Mouse (Mus musculus): ENCODE data around the gene Fkbp14. TPM values are rescaled to one million over a fixed set of nuclear protein-coding genes. Genes with fewer than 3 reads are reported as not detected.

Fkbp14 gene
- polyA plus RNA-seq, 2 experiments from 2014 or later: not detected

GRCm38 (mm10) chr6:54542836-54543235 is 54.3 kb downstream of the Fkbp14 start:
- ATAC-seq: no peak

- ATAC-seq: no peak
These were observed 56.7 kb downstream of the Fkbp14 start for GRCm38 (mm10) chr6:54540252-54540887.

DNA sequence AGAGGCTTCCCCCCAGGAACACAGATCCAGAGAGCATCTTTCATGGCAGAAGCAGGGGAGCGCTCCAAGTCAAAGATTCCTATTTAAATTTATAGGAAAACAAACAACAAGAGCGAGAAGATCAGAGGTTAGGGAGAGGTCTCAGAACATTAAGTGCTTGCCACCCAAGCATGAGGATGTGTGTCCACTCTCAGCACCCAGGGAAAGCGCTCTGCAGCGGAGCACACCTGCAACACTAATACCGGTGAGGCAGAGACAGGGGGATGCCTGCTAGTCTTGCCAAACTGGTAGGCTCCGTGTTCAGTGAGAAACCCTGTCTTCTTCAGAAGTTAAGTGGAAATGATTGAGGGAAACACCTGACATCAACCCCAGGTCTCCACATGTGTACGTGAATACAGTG is 57.7 kb downstream of the Fkbp14 start:
- ATAC-seq: no peak

DNA sequence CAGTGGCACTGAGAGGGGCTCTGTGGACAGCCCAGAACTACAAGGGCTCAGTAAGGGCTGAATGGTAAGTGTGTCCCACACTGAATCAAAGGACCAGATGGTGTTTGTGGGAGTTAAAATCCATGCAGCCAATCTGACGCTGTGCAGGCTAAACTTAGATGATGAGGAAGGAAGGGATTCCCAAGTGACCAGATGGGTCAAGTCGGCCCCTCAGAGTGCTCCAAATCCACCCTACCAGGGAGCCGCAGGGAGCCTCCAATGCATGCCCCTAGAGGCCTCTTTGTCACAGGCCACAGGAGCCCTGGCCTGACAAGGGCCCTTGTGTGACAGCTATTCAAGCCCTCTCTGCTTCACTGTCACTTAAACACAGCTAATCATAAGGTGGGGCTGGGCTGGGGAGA is 58.3 kb downstream of the Fkbp14 start:
- no peak for ATAC-seq

DNA sequence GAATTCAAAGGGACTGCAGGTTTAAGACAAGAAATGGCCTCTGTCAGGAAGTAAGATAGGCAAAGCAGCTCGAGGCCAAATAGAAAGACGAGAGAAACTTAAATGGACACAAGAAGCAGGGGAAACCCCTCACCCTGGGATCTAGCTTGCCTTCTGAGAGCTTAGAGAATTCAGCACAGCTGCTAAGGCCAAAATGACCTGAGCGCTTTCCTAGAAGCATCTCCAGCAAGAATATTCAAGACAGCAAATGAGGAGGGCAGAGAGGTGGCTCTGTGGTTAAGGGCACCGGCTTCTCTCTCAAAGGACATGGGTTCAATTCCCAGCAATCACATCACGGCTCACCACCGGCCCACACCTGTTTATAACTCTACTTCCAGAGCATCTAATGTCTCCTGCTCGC is 60.1 kb downstream of the Fkbp14 start:
- ATAC-seq: no peak

DNA sequence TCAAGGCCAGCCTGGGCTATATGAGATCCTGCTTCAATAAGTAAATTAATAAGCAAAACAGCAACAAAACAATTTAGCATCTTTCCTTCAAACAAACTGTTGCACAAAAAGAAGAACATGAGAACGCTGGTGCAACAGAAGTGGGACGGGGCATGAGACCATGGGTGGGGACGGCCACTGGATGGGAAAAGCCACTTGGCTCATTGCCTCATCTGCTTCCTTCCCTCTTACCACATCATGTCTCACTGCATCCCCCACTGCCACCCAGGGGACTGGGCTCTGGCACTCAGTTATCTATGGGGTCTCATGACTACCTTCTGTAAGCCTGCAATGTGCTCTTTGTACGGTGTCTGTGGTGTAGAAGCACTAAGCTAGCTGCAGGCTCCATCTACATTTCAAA is 61.6 kb downstream of the Fkbp14 start:
- ATAC-seq: no peak

DNA sequence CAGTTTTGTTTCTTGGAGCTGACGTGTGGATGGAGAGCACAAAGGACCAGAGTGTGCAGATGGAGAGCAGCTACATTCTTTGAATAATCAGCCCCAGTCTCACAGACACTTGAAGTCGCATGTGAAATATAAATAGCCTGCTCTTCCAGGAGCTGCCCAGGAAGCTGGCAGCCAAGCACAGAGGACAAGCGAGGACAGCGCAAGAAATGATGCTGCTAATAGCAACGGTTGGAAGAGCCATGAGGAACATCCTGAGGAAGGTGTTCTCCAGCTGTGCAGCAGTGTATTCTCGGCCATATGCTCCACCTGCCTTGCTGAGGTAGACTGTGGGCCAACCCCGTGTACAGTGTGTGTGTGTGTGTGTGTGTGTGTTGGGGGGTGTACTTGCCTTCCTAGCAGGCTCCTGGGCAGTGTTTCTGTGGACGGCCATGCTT is 66.0 kb downstream of the Fkbp14 start:
- ATAC-seq: no peak

DNA sequence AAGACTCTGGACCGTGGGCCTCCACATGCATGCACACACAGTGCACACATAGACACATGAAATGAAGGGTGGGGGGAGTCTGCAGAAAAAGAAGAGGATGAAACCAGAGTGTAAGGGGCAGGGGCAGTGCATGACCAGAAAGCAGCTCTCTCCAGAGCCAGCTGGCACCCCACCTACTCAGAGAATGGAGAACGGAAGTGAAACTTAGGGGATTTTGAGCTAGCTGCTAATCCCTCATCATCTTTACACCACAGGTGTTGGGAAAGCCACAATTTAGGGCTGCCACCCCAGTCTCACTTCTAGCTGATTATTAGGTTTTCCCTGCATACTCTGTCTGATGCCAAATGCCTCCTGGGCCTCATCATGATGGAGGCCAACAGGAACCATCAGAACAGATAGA is 66.9 kb downstream of the Fkbp14 start:
- no peak for ATAC-seq

DNA sequence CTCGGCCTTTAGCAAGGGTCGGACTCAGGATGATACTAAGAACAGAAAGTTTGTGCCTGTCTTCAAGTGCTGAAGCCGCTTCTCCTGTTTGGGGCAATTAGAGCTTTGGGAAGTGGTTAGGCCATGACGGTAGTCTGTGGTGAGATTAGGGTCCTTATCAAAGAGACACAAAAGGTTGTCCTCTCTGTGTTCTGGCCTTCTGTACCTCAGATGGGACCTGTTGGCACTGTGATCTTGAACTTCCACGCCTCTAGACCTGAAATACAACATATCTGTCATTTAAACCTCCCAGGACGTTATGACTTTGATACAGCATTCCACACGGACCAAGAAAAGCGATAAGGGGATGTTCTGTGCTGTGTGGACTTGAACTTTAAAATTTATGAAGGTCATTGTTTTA is 68.4 kb downstream of the Fkbp14 start:
- no peak for ATAC-seq

Other genes starting within 250 kb of the Fkbp14 start
- not detected for gene Wipf3, start 167.7 kb downstream of the Fkbp14 start, polyA plus RNA-seq (2017; shearing (Covaris generic))
- not detected for gene Scrn1, start 30.8 kb downstream of the Fkbp14 start, polyA plus RNA-seq (2017; shearing (Covaris generic))
- 1 to 10 TPM in 1 of 2 experiments, under 1 TPM in 1; 0.89 to 1.3 TPM for gene Plekha8, start 2.2 kb downstream of the Fkbp14 start, polyA plus RNA-seq (2017; shearing (Covaris generic))
- gene Mturn, start 84.3 kb upstream of the Fkbp14 start, polyA plus RNA-seq (2017; shearing (Covaris generic)): 10 to 100 TPM; 10.8 to 16.6 TPM
- gene Znrf2, start 219.6 kb upstream of the Fkbp14 start, polyA plus RNA-seq (2017; shearing (Covaris generic)): 10 to 100 TPM; 19.6 to 27.1 TPM

Data from activated CD4-positive, CD25-positive, alpha-beta regulatory T cell, adult 4 months (primary cell).